Mouse (Mus musculus): ENCODE results near the gene Apobr.

DNA sequence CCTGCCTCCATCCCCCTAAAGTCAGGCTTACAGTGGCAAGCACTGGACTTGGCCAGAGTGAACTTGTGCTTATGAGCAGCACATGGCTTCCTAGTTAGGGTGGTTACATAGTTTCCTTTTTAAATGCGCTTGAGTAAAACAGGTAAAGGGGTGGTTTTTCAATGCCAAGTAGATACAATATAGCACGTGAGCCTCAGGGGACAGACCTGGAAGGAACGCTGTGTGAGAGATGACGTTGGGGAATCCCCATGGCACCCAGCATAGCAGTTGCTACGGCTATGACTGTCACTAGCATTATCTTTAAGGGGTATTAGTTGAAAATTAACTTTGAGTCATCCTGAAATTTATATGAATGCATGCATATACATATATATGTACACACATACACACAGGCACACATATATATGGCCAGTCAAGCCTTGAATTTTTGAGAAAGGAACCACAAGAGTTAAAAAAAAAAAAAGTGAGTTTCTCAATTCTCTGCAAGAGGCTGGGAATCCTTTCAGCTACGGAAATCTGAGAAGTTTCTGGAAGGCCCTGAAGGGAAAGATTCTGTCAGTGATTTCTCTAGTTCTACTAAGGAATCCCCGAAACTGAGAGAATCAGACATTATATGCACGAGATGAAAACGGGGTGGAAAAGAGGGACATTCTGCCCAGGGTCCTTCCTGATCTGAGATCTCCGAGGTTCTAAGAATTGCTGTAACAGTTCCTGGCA is 35.0 kb downstream of the Apobr start:
- TF ChIP-seq GATA1 (IDR thresholded peaks at IDR 0.05; ENCODE audit: low read length) (no peak), TAL1 (IDR thresholded peaks at IDR 0.05; ENCODE audit: low read length) (no peak)

All from erythroblast, embryonic 14.5 days (primary cell).